Mouse (Mus musculus): ENCODE measurements at regions not wholly inside any gene's neighbourhood (a gene's known extent, or its start where the extent isn't known, plus 50 kb on each side); places are given as distances from the start of the nearest gene placed in this dataset.
"Not testable (repeated sequence)": the region's sequence is repeated elsewhere in the genome, so short reads cannot be mapped to it uniquely, and the experiment has no call there.

DNA sequence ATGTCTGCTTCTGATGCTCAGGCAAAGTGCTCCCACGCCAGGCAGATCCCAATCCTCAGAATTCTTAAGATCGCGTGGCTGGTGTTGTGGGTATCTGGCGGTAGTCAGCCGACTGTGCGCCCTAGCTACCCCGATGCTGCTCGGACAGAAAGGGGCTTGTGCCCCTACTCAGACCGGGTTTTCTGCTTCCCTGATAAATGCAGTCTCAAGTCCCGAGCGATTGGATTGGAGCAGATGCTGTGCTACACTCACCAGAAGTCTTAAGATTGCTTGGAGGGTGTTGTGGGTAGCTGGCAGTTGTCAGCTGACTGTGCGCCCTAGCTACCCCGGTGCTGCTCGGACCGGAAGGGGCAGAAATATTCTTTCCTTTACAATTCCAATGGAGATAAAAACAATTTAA lies 99.3 kb downstream of the Gm7489 start:
- not testable (repeated sequence) for DNase-seq

DNA sequence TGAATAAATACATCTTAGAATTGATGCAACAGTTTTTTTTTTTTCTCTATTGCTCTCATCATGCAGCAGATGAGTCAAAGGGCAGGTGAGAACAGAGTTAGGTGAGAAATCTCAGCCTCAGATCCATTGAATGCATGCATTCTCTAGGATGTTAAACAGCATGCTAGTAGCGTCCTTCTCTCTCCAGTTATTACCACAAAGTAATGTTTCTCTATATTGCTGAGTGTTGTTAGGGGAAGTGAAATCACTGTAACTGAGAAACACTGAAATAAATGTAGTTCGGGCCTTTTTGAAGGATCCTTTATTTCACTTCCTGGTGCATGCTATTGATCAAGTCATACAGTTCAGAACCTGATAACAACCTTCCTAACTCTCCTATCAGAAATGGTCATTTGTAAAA lies 105.2 kb downstream of the Gm7489 start:
- no peak for DNase-seq

- no peak for DNase-seq
These were observed 110.6 kb downstream of the Gm7489 start for GRCm38 (mm10) chr15:53995199-53995868.

DNA sequence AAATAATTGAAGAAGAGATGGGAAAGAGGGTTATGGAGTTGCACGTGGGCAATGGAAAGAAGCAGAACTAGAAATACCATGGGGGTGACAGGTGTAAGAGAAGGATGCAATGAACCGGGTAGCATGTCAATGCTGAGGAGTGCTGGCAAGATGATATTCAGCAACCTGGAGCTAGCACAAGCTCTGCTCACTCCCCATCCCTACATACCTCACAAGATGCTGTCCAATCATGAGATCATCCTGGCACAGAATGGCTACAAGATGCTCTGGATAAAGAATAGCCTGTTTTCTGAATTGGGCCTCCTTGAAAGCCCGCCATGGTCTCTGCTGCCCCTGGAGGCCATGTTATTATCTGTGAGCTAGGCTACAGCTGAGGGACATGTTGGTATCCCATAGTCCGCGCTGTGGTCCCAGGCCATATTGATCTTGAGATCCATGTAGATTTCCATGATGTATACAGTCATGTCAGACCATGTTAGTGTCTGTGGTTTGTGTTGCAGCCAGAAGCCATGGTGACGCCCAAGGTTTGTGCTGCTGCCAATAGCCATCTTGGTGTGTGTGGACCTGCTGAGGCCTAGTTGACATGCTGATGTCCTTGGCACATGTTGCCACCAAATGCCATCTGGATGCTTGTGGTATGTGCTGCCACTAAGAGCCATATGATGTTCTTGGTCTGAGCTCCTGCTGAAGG lies 114.0 kb downstream of the Gm7489 start:
- no peak for DNase-seq

GRCm38 (mm10) chr15:54033756-54034155 lies 149.1 kb downstream of the Gm7489 start:
- no peak for DNase-seq

DNA sequence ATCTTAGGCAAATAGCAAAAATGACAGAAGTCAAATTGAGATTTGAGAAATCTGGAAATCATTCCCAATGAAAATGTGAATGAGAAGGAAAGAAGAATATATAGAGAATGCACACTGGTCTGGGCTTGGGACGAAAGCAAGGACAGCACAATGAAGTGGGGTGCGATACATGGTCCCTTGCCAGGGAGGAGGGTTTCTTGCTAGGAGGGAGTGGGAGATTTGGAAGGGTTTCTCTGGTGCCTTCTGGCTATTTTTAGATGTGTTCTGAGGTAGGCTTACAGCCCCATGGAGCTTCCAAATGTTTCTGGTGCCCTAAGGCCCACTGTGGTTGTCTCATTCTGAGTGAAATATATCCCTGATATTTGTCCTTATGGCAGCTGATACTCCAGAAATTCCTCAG lies 166.0 kb downstream of the Gm7489 start:
- no peak for DNase-seq

GRCm38 (mm10) chr15:54070005-54070634 lies 185.4 kb downstream of the Gm7489 start:
- DNase-seq: peak; percentile 56

DNA sequence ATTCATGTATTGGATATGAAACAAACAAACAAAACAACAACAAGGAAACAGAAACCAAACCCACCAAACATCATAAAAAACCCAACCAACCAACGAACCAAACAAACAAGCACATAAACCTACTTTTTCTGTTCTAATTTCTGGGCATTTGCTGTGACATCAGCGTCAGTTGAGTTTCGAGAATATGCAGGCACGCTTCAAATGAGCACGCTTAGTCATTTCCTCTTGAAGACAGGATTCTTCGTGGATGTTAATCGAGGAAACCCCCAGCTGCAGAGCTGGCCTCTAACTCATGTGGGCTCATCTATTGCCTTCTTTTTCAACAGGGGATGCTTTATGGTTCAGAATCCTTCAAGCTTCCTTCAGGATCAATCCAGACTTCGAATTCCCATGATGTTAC lies 187.0 kb downstream of the Gm7489 start:
- no peak for DNase-seq

GRCm38 (mm10) chr15:54091301-54091700 lies 206.6 kb downstream of the Gm7489 start:
- DNase-seq: no peak

DNA sequence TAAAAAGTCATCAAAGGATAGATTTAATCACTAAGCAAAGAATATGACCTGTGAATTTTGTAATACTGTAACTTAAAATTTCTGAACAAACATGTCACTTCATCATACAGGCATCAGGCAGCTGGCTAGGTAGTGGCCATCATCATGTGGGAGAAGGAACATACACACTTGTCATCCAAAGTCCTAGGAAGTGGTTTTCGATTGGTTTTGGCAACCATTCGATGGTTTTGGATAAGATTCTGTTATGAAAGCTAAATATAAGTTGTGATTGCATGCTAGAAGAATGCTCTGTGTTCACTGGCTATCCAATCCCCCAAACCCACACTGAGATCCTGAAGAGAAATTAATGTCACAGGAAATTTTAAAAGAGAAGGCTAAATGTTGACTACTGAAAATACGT lies 207.7 kb downstream of the Gm7489 start:
- DNase-seq: no peak

- no peak for DNase-seq
These were observed 212.8 kb downstream of the Gm7489 start for GRCm38 (mm10) chr15:54097498-54097897.

DNA sequence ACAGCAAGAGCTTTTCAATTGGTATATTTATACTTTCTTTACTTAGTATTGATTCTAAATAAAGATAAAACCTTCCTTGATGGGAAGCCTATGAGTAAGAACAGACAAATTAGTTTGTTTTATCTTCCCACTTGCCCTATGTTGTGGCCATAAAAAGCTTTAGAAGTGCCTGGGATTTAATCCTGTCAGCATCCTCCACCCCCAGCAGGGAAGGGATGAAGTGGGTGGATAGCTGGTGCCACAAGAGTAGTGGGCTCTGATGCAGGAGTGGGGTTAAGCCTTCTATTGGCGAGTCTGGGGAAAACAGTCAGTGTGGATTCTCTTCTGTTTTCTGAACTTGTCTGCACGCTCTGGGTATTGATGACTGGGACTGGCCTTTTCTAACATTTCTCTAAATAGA lies 227.7 kb downstream of the Gm7489 start:
- DNase-seq: no peak

DNA sequence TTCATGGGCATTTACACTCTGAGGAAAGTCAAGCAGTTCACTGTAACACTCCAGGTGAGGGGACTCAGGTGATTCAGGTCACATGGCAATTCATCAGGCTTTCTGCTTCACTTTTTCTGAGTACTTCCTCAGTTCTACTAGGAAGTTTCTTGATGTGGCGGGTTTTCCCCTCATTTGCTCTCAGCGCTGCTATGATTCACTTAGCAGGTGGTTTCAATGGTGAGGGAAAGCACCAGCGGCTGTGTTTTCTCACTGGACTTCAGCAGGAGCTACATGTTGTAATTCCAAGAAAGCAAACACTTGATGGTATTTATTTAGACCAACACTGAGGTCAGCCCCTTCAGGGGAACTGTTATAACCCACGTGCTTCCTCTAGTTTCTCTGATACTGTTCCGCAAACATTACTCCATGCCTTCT lies 229.4 kb downstream of the Gm7489 start:
- no peak for DNase-seq

GRCm38 (mm10) chr15:54117967-54118538 lies 233.3 kb downstream of the Gm7489 start:
- DNase-seq: no peak

GRCm38 (mm10) chr15:54120456-54120855 lies 235.8 kb downstream of the Gm7489 start:
- DNase-seq: no peak

GRCm38 (mm10) chr15:54164350-54164749 lies 279.6 kb downstream of the Gm7489 start:
- no peak for DNase-seq

- no peak for DNase-seq
These were observed 283.2 kb downstream of the Gm7489 start for GRCm38 (mm10) chr15:54167842-54168361.

DNA sequence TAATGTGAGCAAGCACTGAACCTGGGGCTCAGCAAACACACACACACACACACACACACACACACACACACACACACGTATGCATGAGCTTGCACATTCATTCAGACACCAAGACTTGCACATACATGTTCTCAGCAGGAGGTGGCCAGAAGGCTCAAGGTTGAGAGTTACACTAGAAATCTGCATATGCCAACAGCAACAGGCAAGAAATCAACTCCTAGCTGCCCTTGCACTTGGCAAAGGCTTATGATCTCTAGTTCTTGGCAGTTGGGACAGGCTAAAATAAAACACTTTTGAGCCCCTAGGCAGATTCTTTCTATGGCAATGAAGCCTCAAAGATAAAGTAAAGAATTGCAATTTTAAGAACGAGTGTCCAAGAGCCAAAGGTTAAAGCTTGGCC lies 292.5 kb downstream of the Gm7489 start:
- DNase-seq: no peak

DNA sequence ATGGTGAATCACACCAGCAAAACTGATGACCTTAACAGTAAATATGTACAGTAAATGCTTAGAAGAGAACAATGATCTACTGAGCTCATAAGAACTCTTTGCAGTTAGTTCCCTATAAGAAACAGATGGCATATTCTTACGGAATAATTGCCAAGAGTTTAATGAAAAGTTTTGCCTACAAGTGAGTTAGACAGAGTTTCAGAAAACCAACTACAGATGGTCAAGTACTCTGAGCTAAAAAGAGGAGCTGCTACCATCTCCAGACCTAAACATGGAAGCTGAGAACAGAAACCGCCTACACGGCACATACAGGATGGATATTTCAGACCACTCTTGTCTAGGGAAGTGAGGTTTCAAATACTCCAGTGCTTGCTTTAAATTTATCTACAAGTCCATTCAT lies 293.1 kb downstream of the Gm7489 start:
- DNase-seq: no peak

Measured in thymus, postnatal 4 days (tissue).